Mouse (Mus musculus): ENCODE results near the gene Msrb3. TPM values are rescaled to one million over a fixed set of nuclear protein-coding genes. Genes with fewer than 3 reads are reported as not detected.

Msrb3 gene
- polyA plus RNA-seq, 1 experiment from 2014 or later = 0.50 TPM

- 22% methylated on average over 10 of the region's 10 CpGs for whole genome bisulfite sequencing
- H3K9me3 ChIP-seq (ENCODE audit: control insufficient read depth, low read length) = no peaks in the 10 kb centered on the region
- no peaks in the 10 kb centered on the region for H3K27me3 ChIP-seq (ENCODE audit: control insufficient read depth, insufficient read depth, low read length)
- H3K9ac ChIP-seq (replicated peaks; ENCODE audit: low read depth, low read length) = no peak overlapping the region
- H3K4me1 ChIP-seq (ENCODE audit: control insufficient read depth, insufficient read depth, low read length) = peaks cover 5% of the 10 kb centered on the region; the same call in 1 of the 2 replicates
- no peak overlapping the region for H3K4me3 ChIP-seq (ENCODE audit: low read depth, low read length)
- H3K36me3 ChIP-seq (ENCODE audit: control insufficient read depth, insufficient read depth, low read length) = no peaks in the 10 kb centered on the region
- H3K27ac ChIP-seq (ENCODE audit: low read depth, low read length) = no peak overlapping the region
- no peak overlapping the region for H3K4me2 ChIP-seq (ENCODE audit: low read depth, low read length)
- ATAC-seq (ENCODE audit: low read depth) = no peak
These were observed 44.6 kb downstream of the Msrb3 start for GRCm38 (mm10) chr10:120854329-120854728.

GRCm38 (mm10) chr10:120853816-120854215, 45.1 kb downstream of the Msrb3 start:
- Histone ChIP-seq H3K4me3 (ENCODE audit: low read depth, low read length) (no peak overlapping the region), H3K9ac (replicated peaks; ENCODE audit: low read depth, low read length) (no peak overlapping the region), H3K27ac (ENCODE audit: low read depth, low read length) (no peak overlapping the region), H3K4me1 (ENCODE audit: control insufficient read depth, insufficient read depth, low read length) (peaks cover 5% of the 10 kb centered on the region; the same call in 1 of the 2 replicates), H3K9me3 (ENCODE audit: control insufficient read depth, low read length) (no peaks in the 10 kb centered on the region), H3K4me2 (ENCODE audit: low read depth, low read length) (no peak overlapping the region), H3K36me3 (ENCODE audit: control insufficient read depth, insufficient read depth, low read length) (no peaks in the 10 kb centered on the region), H3K27me3 (ENCODE audit: control insufficient read depth, insufficient read depth, low read length) (no peaks in the 10 kb centered on the region)
- WGBS = 54% methylated on average over 9 of the region's 9 CpGs
- no peak for ATAC-seq (ENCODE audit: low read depth)

- no peak overlapping the region for H3K27ac ChIP-seq (ENCODE audit: low read depth, low read length)
- no peaks in the 10 kb centered on the region for H3K27me3 ChIP-seq (ENCODE audit: control insufficient read depth, insufficient read depth, low read length)
- no peaks in the 10 kb centered on the region for H3K36me3 ChIP-seq (ENCODE audit: control insufficient read depth, insufficient read depth, low read length)
- H3K4me2 ChIP-seq (ENCODE audit: low read depth, low read length) = no peak overlapping the region
- H3K9ac ChIP-seq (replicated peaks; ENCODE audit: low read depth, low read length) = no peak overlapping the region
- H3K4me1 ChIP-seq (ENCODE audit: control insufficient read depth, insufficient read depth, low read length) = peaks cover 5% of the 10 kb centered on the region; the same call in 1 of the 2 replicates
- 62% methylated on average over 9 of the region's 9 CpGs for WGBS
- H3K4me3 ChIP-seq (ENCODE audit: low read depth, low read length) = no peak overlapping the region
- H3K9me3 ChIP-seq (ENCODE audit: control insufficient read depth, low read length) = no peaks in the 10 kb centered on the region
- ATAC-seq (ENCODE audit: low read depth) = no peak
These were observed 47.6 kb downstream of the Msrb3 start for GRCm38 (mm10) chr10:120851196-120851781.

DNA sequence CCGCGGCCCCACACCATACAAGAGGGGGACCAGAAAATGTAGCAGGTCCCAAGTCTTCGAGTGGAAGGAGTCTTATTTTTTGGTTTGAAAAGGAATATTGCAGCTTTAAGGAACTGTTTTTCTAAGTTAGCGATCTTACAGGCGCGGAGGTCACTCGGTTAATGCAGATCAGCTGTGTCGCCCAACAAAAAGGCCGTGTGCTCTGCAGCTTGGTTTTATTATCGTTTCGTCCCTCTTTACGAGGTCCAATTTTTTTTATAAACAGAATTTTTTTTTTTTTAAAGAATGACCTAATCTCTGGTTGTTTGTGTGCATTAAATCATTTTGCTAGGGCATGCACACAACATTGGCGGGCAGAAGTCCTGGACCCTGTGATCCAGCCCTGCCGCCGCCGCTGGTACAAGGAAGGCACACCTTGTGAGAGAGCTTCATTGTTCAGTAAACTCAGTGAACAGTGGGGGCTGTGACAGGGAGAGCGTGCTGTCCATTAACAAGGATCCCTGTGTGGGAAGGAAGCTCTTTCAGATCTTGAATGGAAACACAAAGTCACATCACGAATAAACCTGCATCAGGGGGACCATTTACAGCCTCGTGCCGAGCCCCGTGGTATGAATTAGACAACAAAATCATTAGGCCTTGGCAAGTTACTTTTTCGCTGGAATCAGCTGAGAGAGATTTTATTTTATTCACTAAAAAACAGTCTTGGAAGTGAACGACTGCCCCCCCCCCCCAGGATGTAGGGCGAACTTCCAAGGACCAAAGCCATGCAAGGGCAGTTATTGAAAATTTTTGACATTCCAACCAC, 48.3 kb downstream of the Msrb3 start:
- H3K27ac ChIP-seq (ENCODE audit: low read depth, low read length) = no peak overlapping the region
- no peak overlapping the region for H3K4me3 ChIP-seq (ENCODE audit: low read depth, low read length)
- H3K4me1 ChIP-seq (ENCODE audit: control insufficient read depth, insufficient read depth, low read length) = peaks cover 5% of the 10 kb centered on the region; the same call in 1 of the 2 replicates
- H3K9me3 ChIP-seq (ENCODE audit: control insufficient read depth, low read length) = no peaks in the 10 kb centered on the region
- ATAC-seq (ENCODE audit: low read depth) = no peak
- WGBS = 44% methylated on average over 24 of the region's 24 CpGs
- no peaks in the 10 kb centered on the region for H3K27me3 ChIP-seq (ENCODE audit: control insufficient read depth, insufficient read depth, low read length)
- H3K36me3 ChIP-seq (ENCODE audit: control insufficient read depth, insufficient read depth, low read length) = no peaks in the 10 kb centered on the region
- peak overlapping the region; percentile 19; the same call in 1 of the 2 replicates for H3K4me2 ChIP-seq (ENCODE audit: low read depth, low read length)
- H3K9ac ChIP-seq (replicated peaks; ENCODE audit: low read depth, low read length) = no peak overlapping the region

- no peaks in the 10 kb centered on the region for H3K36me3 ChIP-seq (ENCODE audit: control insufficient read depth, insufficient read depth, low read length)
- H3K9ac ChIP-seq (replicated peaks; ENCODE audit: low read depth, low read length) = no peak overlapping the region
- ATAC-seq (ENCODE audit: low read depth) = no peak
- H3K27me3 ChIP-seq (ENCODE audit: control insufficient read depth, insufficient read depth, low read length) = no peaks in the 10 kb centered on the region
- H3K4me2 ChIP-seq (ENCODE audit: low read depth, low read length) = no peak overlapping the region
- H3K9me3 ChIP-seq (ENCODE audit: control insufficient read depth, low read length) = no peaks in the 10 kb centered on the region
- no peak overlapping the region for H3K27ac ChIP-seq (ENCODE audit: low read depth, low read length)
- no peak overlapping the region for H3K4me3 ChIP-seq (ENCODE audit: low read depth, low read length)
- peaks cover 5% of the 10 kb centered on the region; the same call in 1 of the 2 replicates for H3K4me1 ChIP-seq (ENCODE audit: control insufficient read depth, insufficient read depth, low read length)
- WGBS = 86% methylated on average over 7 of the region's 7 CpGs
These were observed 50.2 kb downstream of the Msrb3 start for GRCm38 (mm10) chr10:120848677-120849076.

DNA sequence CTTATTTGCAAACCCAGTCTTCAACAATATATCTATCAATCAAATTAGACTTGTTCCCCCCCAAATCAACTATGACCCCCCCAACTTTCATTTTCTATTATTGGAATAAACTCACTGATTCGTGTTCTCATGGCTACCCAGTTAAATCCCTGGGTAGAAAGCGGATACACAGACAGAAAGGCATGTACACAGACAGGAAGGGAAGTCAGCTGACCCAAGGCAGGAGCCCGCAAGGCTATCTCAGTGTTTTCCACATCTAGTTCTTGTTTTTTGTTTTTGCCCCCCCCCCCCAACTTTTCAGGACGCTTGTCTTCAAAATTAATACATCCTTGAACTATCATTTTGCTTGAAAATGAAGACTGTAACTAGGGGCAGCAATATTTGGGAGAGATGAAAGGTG, 51.1 kb downstream of the Msrb3 start:
- Histone ChIP-seq H3K4me3 (ENCODE audit: low read depth, low read length) (no peak overlapping the region), H3K27ac (ENCODE audit: low read depth, low read length) (no peak overlapping the region), H3K9me3 (ENCODE audit: control insufficient read depth, low read length) (no peaks in the 10 kb centered on the region), H3K4me1 (ENCODE audit: control insufficient read depth, insufficient read depth, low read length) (peaks cover 5% of the 10 kb centered on the region; the same call in 1 of the 2 replicates), H3K36me3 (ENCODE audit: control insufficient read depth, insufficient read depth, low read length) (no peaks in the 10 kb centered on the region), H3K4me2 (ENCODE audit: low read depth, low read length) (no peak overlapping the region), H3K9ac (replicated peaks; ENCODE audit: low read depth, low read length) (no peak overlapping the region), H3K27me3 (ENCODE audit: control insufficient read depth, insufficient read depth, low read length) (no peaks in the 10 kb centered on the region)
- no peak for ATAC-seq (ENCODE audit: low read depth)
- 88% methylated on average over 4 of the region's 4 CpGs for WGBS

GRCm38 (mm10) chr10:120839966-120840365, 58.9 kb downstream of the Msrb3 start:
- H3K9ac ChIP-seq (replicated peaks; ENCODE audit: low read depth, low read length) = no peak overlapping the region
- no peak overlapping the region for H3K4me2 ChIP-seq (ENCODE audit: low read depth, low read length)
- H3K4me1 ChIP-seq (ENCODE audit: control insufficient read depth, insufficient read depth, low read length) = no peaks in the 10 kb centered on the region
- ATAC-seq (ENCODE audit: low read depth) = no peak
- WGBS = 82% methylated on average over 7 of the region's 7 CpGs
- H3K36me3 ChIP-seq (ENCODE audit: control insufficient read depth, insufficient read depth, low read length) = no peaks in the 10 kb centered on the region
- H3K4me3 ChIP-seq (ENCODE audit: low read depth, low read length) = no peak overlapping the region
- no peaks in the 10 kb centered on the region for H3K9me3 ChIP-seq (ENCODE audit: control insufficient read depth, low read length)
- H3K27me3 ChIP-seq (ENCODE audit: control insufficient read depth, insufficient read depth, low read length) = no peaks in the 10 kb centered on the region
- H3K27ac ChIP-seq (ENCODE audit: low read depth, low read length) = no peak overlapping the region

DNA sequence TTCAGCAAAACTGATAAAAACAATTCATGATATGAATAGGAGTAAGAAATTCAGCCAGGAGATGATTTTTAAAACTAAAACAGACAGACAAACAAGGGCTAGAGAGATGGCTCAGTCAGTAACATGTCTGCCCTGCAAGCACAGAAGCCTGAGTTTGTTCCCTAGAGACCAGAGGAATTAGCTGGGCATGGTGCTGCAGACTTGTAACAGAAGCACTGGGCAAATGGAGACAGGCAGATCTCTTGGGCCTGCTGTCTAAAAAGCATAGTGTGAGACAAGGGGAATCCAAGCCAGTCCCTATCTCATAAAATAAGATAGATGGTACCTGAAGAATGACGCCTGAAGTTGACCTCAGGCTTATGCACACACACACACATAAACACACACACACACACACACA, 64.4 kb downstream of the Msrb3 start:
- WGBS = 64% methylated on average over 1 of the region's 1 CpGs
- Histone ChIP-seq H3K4me1 (ENCODE audit: control insufficient read depth, insufficient read depth, low read length) (no peaks in the 10 kb centered on the region), H3K36me3 (ENCODE audit: control insufficient read depth, insufficient read depth, low read length) (no peaks in the 10 kb centered on the region), H3K4me2 (ENCODE audit: low read depth, low read length) (no peak overlapping the region), H3K9ac (replicated peaks; ENCODE audit: low read depth, low read length) (no peak overlapping the region), H3K4me3 (ENCODE audit: low read depth, low read length) (no peak overlapping the region), H3K27me3 (ENCODE audit: control insufficient read depth, insufficient read depth, low read length) (no peaks in the 10 kb centered on the region), H3K9me3 (ENCODE audit: control insufficient read depth, low read length) (no peaks in the 10 kb centered on the region), H3K27ac (ENCODE audit: low read depth, low read length) (no peak overlapping the region)
- ATAC-seq (ENCODE audit: low read depth) = no peak

DNA sequence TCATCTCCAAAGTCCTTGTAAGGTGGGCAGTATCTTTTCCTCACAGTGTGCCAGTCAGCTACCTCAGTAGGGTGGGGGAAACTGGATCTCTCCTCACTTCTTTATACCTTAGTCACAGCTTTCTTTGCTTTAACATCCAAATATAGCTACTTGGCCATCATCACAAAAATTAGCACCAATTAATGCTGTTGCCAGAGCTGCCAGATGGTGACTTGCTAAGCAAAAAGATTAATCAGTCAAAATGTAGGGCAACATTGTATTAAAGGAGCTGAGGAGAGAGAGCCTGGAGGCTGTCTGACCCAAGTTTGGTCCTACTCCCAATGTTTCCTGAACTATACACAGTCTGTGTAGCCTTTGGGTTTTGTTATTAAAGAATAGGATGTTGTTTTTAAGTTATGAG, 65.1 kb downstream of the Msrb3 start:
- H3K27me3 ChIP-seq (ENCODE audit: control insufficient read depth, insufficient read depth, low read length) = no peaks in the 10 kb centered on the region
- H3K36me3 ChIP-seq (ENCODE audit: control insufficient read depth, insufficient read depth, low read length) = no peaks in the 10 kb centered on the region
- H3K9ac ChIP-seq (replicated peaks; ENCODE audit: low read depth, low read length) = no peak overlapping the region
- H3K4me1 ChIP-seq (ENCODE audit: control insufficient read depth, insufficient read depth, low read length) = no peaks in the 10 kb centered on the region
- H3K27ac ChIP-seq (ENCODE audit: low read depth, low read length) = no peak overlapping the region
- no peaks in the 10 kb centered on the region for H3K9me3 ChIP-seq (ENCODE audit: control insufficient read depth, low read length)
- ATAC-seq (ENCODE audit: low read depth) = no peak
- H3K4me2 ChIP-seq (ENCODE audit: low read depth, low read length) = no peak overlapping the region
- no peak overlapping the region for H3K4me3 ChIP-seq (ENCODE audit: low read depth, low read length)

Data from neural tube, embryonic 14.5 days (tissue).